Mouse (Mus musculus) liver, postnatal 0 days (tissue): ENCODE measurements around the gene 9130230L23Rik. TPM values are rescaled to one million over a fixed set of nuclear protein-coding genes. Genes with fewer than 3 reads are reported as not detected.

ENCODE experiments used
- ATAC-seq: fragments of 200-750 bp; cut with Nextera tagmentation; 2 replicates; pipeline ENCODE4 v1.8.0; 2017; ENCODE audit warnings: mild to moderate bottlenecking, moderate library complexity
- DNase-seq: peaks from one replicate; pipeline ENCODE4 v3.0.0-alpha.2; 2016
- H3K27ac ChIP-seq: fragments of 300-500 bp; sonication (generic); 2 replicates; pipeline ENCODE4 v1.5.1; 2014; ENCODE audit warnings: antibody characterized with exemption, moderate library complexity, mild to moderate bottlenecking, low read depth
- H3K27me3 ChIP-seq: fragments of 300-500 bp; sonication (generic); 2 replicates; pipeline ENCODE4 v1.6.1; 2014; ENCODE audit warnings: low read length, control low read depth, mixed read lengths; ENCODE audit not compliant: insufficient read depth
- H3K36me3 ChIP-seq: fragments of 300-500 bp; sonication (generic); replicated peaks from 2 replicates; pipeline ENCODE4 v1.6.1; 2014; ENCODE audit warnings: mild to moderate bottlenecking, control low read depth, low read length, moderate library complexity, mixed read lengths; ENCODE audit not compliant: insufficient read depth
- H3K4me1 ChIP-seq: fragments of 300-500 bp; sonication (generic); 2 replicates; pipeline ENCODE4 v1.6.1; 2014; ENCODE audit warnings: antibody characterized with exemption, mild to moderate bottlenecking, control low read depth; ENCODE audit not compliant: insufficient read depth
- H3K4me2 ChIP-seq: fragments of 300-500 bp; sonication (generic); 2 replicates; pipeline ENCODE4 v1.6.1; 2014; ENCODE audit warnings: low read depth, mild to moderate bottlenecking, low read length, moderate library complexity, mixed read lengths
- H3K4me3 ChIP-seq: fragments of 300-500 bp; sonication (generic); 2 replicates; pipeline ENCODE4 v1.5.1; 2014; ENCODE audit warnings: low read depth, low read length
- H3K9ac ChIP-seq: fragments of 300-500 bp; sonication (generic); replicated peaks from 2 replicates; pipeline ENCODE4 v1.6.1; 2014; ENCODE audit warnings: mild to moderate bottlenecking, moderate library complexity
- H3K9me3 ChIP-seq: fragments of 300-500 bp; sonication (generic); 2 replicates; pipeline ENCODE4 v1.6.1; 2016; ENCODE audit warnings: mild to moderate bottlenecking, control low read depth, low read length, mixed read lengths
- CTCF ChIP-seq: sonication (generic); IDR thresholded peaks from 2 replicates; pipeline ENCODE4 v1.5.1; 2016; ENCODE audit warnings: antibody characterized with exemption, low read depth
- EP300 ChIP-seq: IDR thresholded peaks from 2 replicates; pipeline ENCODE4 v1.6.1; 2016; ENCODE audit warnings: antibody characterized with exemption, low read depth, mild to moderate bottlenecking
- WGBS: fragments of 180-500 bp; shearing (Covaris S2); extraction: QIAGEN DNeasy Blood & Tissue Kit; methylation state at CpG from one replicate; pipeline ENCODE4 v1.1.7; 2014; ENCODE audit not compliant: insufficient replicate concordance; 5-methylcytosine and 5-hydroxymethylcytosine counted together
- polyA plus RNA-seq: library from polyadenylated mRNA; unstranded; fragments of >200 nt; fragmentation: Nextera tagmentation; extraction: Ambion mirVana; gene quantifications from 2 replicates; pipeline ENCODE4 v1.2.1, GENCODE M21; 2015

9130230L23Rik gene
- polyA plus RNA-seq, 1 experiment from 2014 or later, result not detected

GRCm38 (mm10) chr5:65986426-65986825 lies 17.7 kb downstream of the 9130230L23Rik start:
- Histone ChIP-seq H3K4me1 (peaks cover 3% of the 10 kb centered on the region; the same call in 1 of the 2 replicates), H3K36me3 (no peaks in the 10 kb centered on the region), H3K9me3 (no peaks in the 10 kb centered on the region), H3K4me3 (no peak overlapping the region), H3K9ac (no peak overlapping the region), H3K4me2 (no peak overlapping the region), H3K27me3 (no peaks in the 10 kb centered on the region), H3K27ac (no peak overlapping the region)
- TF ChIP-seq EP300 (no peak), CTCF (no peak)
- WGBS, result 76% methylated on average over 5 of the region's 5 CpGs
- no peak for ATAC-seq
- DNase-seq, result no peak

GRCm38 (mm10) chr5:65975731-65976130 lies 28.4 kb downstream of the 9130230L23Rik start:
- DNase-seq (no peak), ATAC-seq (no peak)
- 81% methylated on average over 13 of the region's 13 CpGs for WGBS
- Histone ChIP-seq H3K4me2 (no peak overlapping the region), H3K4me1 (no peaks in the 10 kb centered on the region), H3K27ac (no peak overlapping the region), H3K4me3 (no peak overlapping the region), H3K9me3 (no peaks in the 10 kb centered on the region), H3K36me3 (no peaks in the 10 kb centered on the region), H3K9ac (no peak overlapping the region), H3K27me3 (no peaks in the 10 kb centered on the region)
- TF ChIP-seq CTCF (no peak), EP300 (no peak)

- 54% methylated on average over 2 of the region's 2 CpGs for WGBS
- DNase-seq (no peak), ATAC-seq (no peak)
Measured at GRCm38 (mm10) chr5:65973189-65973588, 30.9 kb downstream of the 9130230L23Rik start.

GRCm38 (mm10) chr5:65968004-65968403 lies 36.1 kb downstream of the 9130230L23Rik start:
- no peak overlapping the region for H3K4me3 ChIP-seq
- H3K9ac ChIP-seq, result no peak overlapping the region
- TF ChIP-seq CTCF (no peak), EP300 (no peak)
- H3K27ac ChIP-seq, result no peak overlapping the region
- no peaks in the 10 kb centered on the region for H3K36me3 ChIP-seq
- H3K4me2 ChIP-seq, result no peak overlapping the region
- no peaks in the 10 kb centered on the region for H3K4me1 ChIP-seq
- H3K27me3 ChIP-seq, result no peaks in the 10 kb centered on the region
- no peak for ATAC-seq
- H3K9me3 ChIP-seq, result no peaks in the 10 kb centered on the region
- no peak for DNase-seq
- 86% methylated on average over 3 of the region's 3 CpGs for WGBS

More at GRCm38 (mm10) chr5:65973189-65973588, 30.9 kb downstream of the 9130230L23Rik start:
- H3K4me3 ChIP-seq, result no peak overlapping the region
- H3K9ac ChIP-seq, result no peak overlapping the region
- H3K27me3 ChIP-seq, result no peaks in the 10 kb centered on the region
- H3K4me1 ChIP-seq, result no peaks in the 10 kb centered on the region
- TF ChIP-seq EP300 (no peak), CTCF (no peak)
- no peaks in the 10 kb centered on the region for H3K36me3 ChIP-seq
- no peaks in the 10 kb centered on the region for H3K9me3 ChIP-seq
- no peak overlapping the region for H3K4me2 ChIP-seq
- no peak overlapping the region for H3K27ac ChIP-seq

GRCm38 (mm10) chr5:65967091-65967490 lies 37.0 kb downstream of the 9130230L23Rik start:
- Histone ChIP-seq H3K4me1 (no peaks in the 10 kb centered on the region), H3K27me3 (no peaks in the 10 kb centered on the region), H3K9me3 (no peaks in the 10 kb centered on the region), H3K27ac (no peak overlapping the region), H3K36me3 (no peaks in the 10 kb centered on the region), H3K9ac (no peak overlapping the region), H3K4me2 (no peak overlapping the region), H3K4me3 (no peak overlapping the region)
- no peak for ATAC-seq
- TF ChIP-seq EP300 (no peak), CTCF (no peak)
- 75% methylated on average over 12 of the region's 12 CpGs for WGBS
- DNase-seq, result no peak

GRCm38 (mm10) chr5:65965771-65966279 lies 38.3 kb downstream of the 9130230L23Rik start:
- WGBS, result 76% methylated on average over 7 of the region's 7 CpGs
- Histone ChIP-seq H3K36me3 (no peaks in the 10 kb centered on the region), H3K4me1 (no peaks in the 10 kb centered on the region), H3K27me3 (no peaks in the 10 kb centered on the region), H3K9me3 (no peaks in the 10 kb centered on the region), H3K27ac (no peak overlapping the region), H3K9ac (no peak overlapping the region), H3K4me3 (no peak overlapping the region), H3K4me2 (no peak overlapping the region)
- no peak for DNase-seq
- no peak for ATAC-seq
- no peak for TF ChIP-seq CTCF
- TF ChIP-seq EP300, result no peak
